9 mouse cellular contexts compared by ENCODE assay signal in the genomic region with DNA sequence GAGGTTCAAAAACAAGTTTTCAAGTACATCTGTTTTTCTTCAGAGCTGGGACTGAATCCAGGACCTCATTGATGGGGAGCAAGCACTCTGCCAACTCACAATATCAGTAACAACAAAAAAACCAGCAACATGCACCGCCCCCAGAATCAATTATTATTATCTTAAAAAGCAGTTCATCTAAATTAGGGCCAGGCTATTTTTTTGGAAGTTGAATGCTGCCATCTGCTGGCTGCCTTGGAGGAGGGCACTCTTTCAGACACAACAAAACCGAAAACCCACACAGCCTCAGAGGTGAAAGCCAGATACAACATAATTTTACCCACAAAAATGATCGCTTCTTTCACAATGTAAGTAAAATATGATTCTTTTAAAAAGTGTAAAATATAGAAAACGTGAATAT.
A peak's percentile ranks its signal among the peaks of the same experiment; 100 is the strongest.
DNase-seq lines count a peak whose midpoint lies in the region; TF ChIP-seq lines count a peak whose summit lies in the region.
"Had no signal": no experiment of that assay in that cellular context is flagged by ENCODE, and none has a peak within 500 bp of the region (broad histone marks: within the 10 kb centered on the region; RNA-seq: fewer than 3 reads in every experiment).

No protein-coding gene starts in this region.

- no peak overlapping the region for H3K27ac ChIP-seq in gastrocnemius, adult 2 months

- intact Hi-C loops in gastrocnemius, adult 2 months (cut with DNase I), result loop anchor here (5.0 to 10.0 kb wide), 2 partner anchors 404 to 527 kb away; no protein-coding TSS in a partner anchor
- intact Hi-C loops in gastrocnemius, postnatal 36 days (cut with DNase I), result loop anchor here (2.0 kb wide), 1 partner anchor 405 kb away; no protein-coding TSS in a partner anchor

- TF ChIP-seq CTCF in gastrocnemius, adult 2 months (IDR thresholded peaks at IDR 0.05), result peak; percentile 74

- H3K4me3 ChIP-seq in gastrocnemius, adult 2 months, result no peak overlapping the region
- H3K4me3 ChIP-seq: myocyte had no signal

- peak; percentile 32 for DNase-seq in gastrocnemius, adult 2 months
- no peak for DNase-seq in gastrocnemius, postnatal 36 days
- DNase-seq in 3T3-L1 (ENCODE audit: low read depth, low spot score), result peak; percentile 61
- peak; percentile 41 for DNase-seq in adrenal gland, postnatal 10 days
- DNase-seq in forelimb bud, embryonic 11.5 days (ENCODE audit: low read depth, low spot score), result peak; percentile 11
- DNase-seq in left cerebral cortex, adult 11 months (ENCODE audit: low spot score), result peak; percentile 0
- DNase-seq in ovary, postnatal 14 days (ENCODE audit: low spot score), result peak; percentile 16
- no peak for DNase-seq in thymus, postnatal 36 days

Comparison
In these comparisons a context has a peak if more than half of its experiments do, and no peak if none do; other contexts are left out.
1. DNase-seq: peak in gastrocnemius, adult 2 months (single experiment), 3T3-L1 (single experiment), adrenal gland, postnatal 10 days (single experiment), forelimb bud, embryonic 11.5 days (single experiment), left cerebral cortex, adult 11 months (single experiment) and ovary, postnatal 14 days (single experiment); none in gastrocnemius, postnatal 36 days (0 of 2) and thymus, postnatal 36 days (0 of 2).